Mouse (Mus musculus) testis, adult 2 months (tissue): ENCODE measurements around the gene Zfp593. TPM values are rescaled to one million over a fixed set of nuclear protein-coding genes. Genes with fewer than 3 reads are reported as not detected.
A peak's percentile ranks its signal among the peaks of the same experiment; 100 is the strongest.

ENCODE experiments used
- H3K27ac ChIP-seq: fragments of 200-500 bp; 2 replicates; pipeline ENCODE4 v1.5.1; 2012; ENCODE audit warnings: low read depth, low read length; ENCODE audit not compliant: control insufficient read depth, insufficient read depth
- H3K27me3 ChIP-seq: fragments of 200-500 bp; 2 replicates; pipeline ENCODE4 v1.6.1; 2012; ENCODE audit warnings: mild to moderate bottlenecking, low read length, moderate library complexity; ENCODE audit not compliant: control insufficient read depth, insufficient read depth
- H3K36me3 ChIP-seq: fragments of 200-500 bp; 2 replicates; pipeline ENCODE4 v1.6.1; 2012; ENCODE audit warnings: mild to moderate bottlenecking, low read length; ENCODE audit not compliant: control insufficient read depth, insufficient read depth
- H3K4me1 ChIP-seq: fragments of 200-500 bp; 2 replicates; pipeline ENCODE4 v1.6.1; 2012; ENCODE audit warnings: low read length; ENCODE audit not compliant: control insufficient read depth, insufficient read depth
- H3K4me3 ChIP-seq: fragments of 200-500 bp; 2 replicates; pipeline ENCODE4 v1.5.1; 2012; ENCODE audit warnings: low read depth, mild to moderate bottlenecking, low read length, moderate library complexity, mixed read lengths; ENCODE audit not compliant: control insufficient read depth
- CTCF ChIP-seq: fragments of 200-500 bp; IDR thresholded peaks from 2 replicates; pipeline ENCODE4 v1.5.1; 2012; ENCODE audit warnings: low read depth, mild to moderate bottlenecking, inconsistent platforms, low read length, moderate library complexity; ENCODE audit not compliant: control insufficient read depth, insufficient read depth, insufficient replicate concordance
- POLR2A ChIP-seq: fragments of 200-500 bp; IDR thresholded peaks from 2 replicates; pipeline ENCODE4 v1.6.1; 2012; ENCODE audit warnings: low read depth, mild to moderate bottlenecking, inconsistent platforms, low read length, moderate library complexity; ENCODE audit not compliant: control insufficient read depth
- polyA plus RNA-seq: library from polyadenylated mRNA; depleted of rRNA; stranded (reverse); fragments of >200 nt; gene quantifications from 2 replicates; pipeline ENCODE4 v1.2.3, GENCODE M21; 2012; rRNA removed

The Zfp593 gene
- 7.5 and 9.7 TPM in 2 replicates for polyA plus RNA-seq

- TF ChIP-seq POLR2A: peak; percentile 70
- TF ChIP-seq CTCF: peak; percentile 82; the same call in 1 of the 2 replicates
- Histone ChIP-seq H3K4me1 (peaks cover 28% of the 10 kb centered on the region), H3K27ac (peak within 1 kb of the TSS; percentile 76), H3K27me3 (no peaks in the 10 kb centered on the region), H3K36me3 (no peaks in the 10 kb centered on the region), H3K4me3 (peak within 1 kb of the TSS; percentile 99)
Measured at GRCm38 (mm10) chr4:134245148-134245843, at the start of gene Zfp593. Zfp593 (minus strand) TSS chr4:134245592.

GRCm38 (mm10) chr4:134293692-134294163, 48.3 kb upstream of the Zfp593 start:
- Histone ChIP-seq H3K27ac (no peak overlapping the region), H3K36me3 (no peaks in the 10 kb centered on the region), H3K4me3 (no peak overlapping the region), H3K4me1 (peaks cover 11% of the 10 kb centered on the region), H3K27me3 (no peaks in the 10 kb centered on the region)
- no peak for TF ChIP-seq POLR2A

- no peak for TF ChIP-seq POLR2A
- no peak for TF ChIP-seq CTCF
- Histone ChIP-seq H3K36me3 (no peaks in the 10 kb centered on the region), H3K4me1 (peaks cover 11% of the 10 kb centered on the region), H3K27me3 (no peaks in the 10 kb centered on the region), H3K4me3 (no peak overlapping the region), H3K27ac (no peak overlapping the region)
Measured at GRCm38 (mm10) chr4:134293061-134293691, 47.8 kb upstream of the Zfp593 start.

GRCm38 (mm10) chr4:134292067-134292466, 46.7 kb upstream of the Zfp593 start:
- H3K4me3 ChIP-seq: no peak overlapping the region
- peaks cover 13% of the 10 kb centered on the region for H3K4me1 ChIP-seq
- no peaks in the 10 kb centered on the region for H3K36me3 ChIP-seq
- H3K27me3 ChIP-seq: no peaks in the 10 kb centered on the region
- TF ChIP-seq CTCF: peak; percentile 90
- TF ChIP-seq POLR2A: no peak
- no peak overlapping the region for H3K27ac ChIP-seq

GRCm38 (mm10) chr4:134288397-134289256, 43.2 kb upstream of the Zfp593 start:
- Histone ChIP-seq H3K36me3 (no peaks in the 10 kb centered on the region), H3K27me3 (no peaks in the 10 kb centered on the region), H3K4me3 (no peak overlapping the region), H3K27ac (no peak overlapping the region), H3K4me1 (peaks cover 16% of the 10 kb centered on the region)
- TF ChIP-seq CTCF (no peak), POLR2A (no peak)

GRCm38 (mm10) chr4:134287575-134288025, 42.2 kb upstream of the Zfp593 start, which contains the start of gene Pdik1l:
Pdik1l (minus strand) TSS chr4:134287895.
- Histone ChIP-seq H3K36me3 (no peaks in the 10 kb centered on the region; the same call in 1 of the 2 replicates), H3K27ac (peak within 1 kb of the TSS; percentile 82), H3K27me3 (no peaks in the 10 kb centered on the region), H3K4me1 (peaks cover 10% of the 10 kb centered on the region), H3K4me3 (peak within 1 kb of the TSS; percentile 95)
- no peak; the same call in 1 of the 2 replicates for TF ChIP-seq POLR2A
- no peak for TF ChIP-seq CTCF

GRCm38 (mm10) chr4:134287168-134287564, 41.8 kb upstream of the Zfp593 start:
- Histone ChIP-seq H3K36me3 (no peaks in the 10 kb centered on the region; the same call in 1 of the 2 replicates), H3K27me3 (no peaks in the 10 kb centered on the region), H3K4me3 (peak overlapping the region; percentile 95), H3K4me1 (peaks cover 10% of the 10 kb centered on the region), H3K27ac (peak overlapping the region; percentile 82)
- TF ChIP-seq POLR2A: peak; percentile 87
- TF ChIP-seq CTCF: no peak
